Mouse (Mus musculus): ENCODE results near the gene Slc34a1. TPM values are rescaled to one million over a fixed set of nuclear protein-coding genes. Genes with fewer than 3 reads are reported as not detected.
A peak's percentile ranks its signal among the peaks of the same experiment; 100 is the strongest.
"Not testable (repeated sequence)": the region's sequence is repeated elsewhere in the genome, so short reads cannot be mapped to it uniquely, and the experiment has no call there.

The Slc34a1 gene
- total and polyA plus RNA-seq, 2 experiments from 2014 or later: not detected

- H3K27me3 ChIP-seq (ENCODE audit: insufficient read depth, low read length): peaks cover 16% of the 10 kb centered on the region
- 11% methylated on average over 35 of the region's 35 CpGs for WGBS
- H3K27ac ChIP-seq: no peak overlapping the region
- ATAC-seq (peak; percentile 73), DNase-seq (ENCODE audit: low spot score) (peak; percentile 83)
- no peak overlapping the region; the same call in 1 of the 2 replicates for H3K9ac ChIP-seq (replicated peaks; ENCODE audit: low read length)
- peak overlapping the region; percentile 47 for H3K4me2 ChIP-seq (ENCODE audit: low read depth, low read length)
- H3K9me3 ChIP-seq (ENCODE audit: low read length): no peaks in the 10 kb centered on the region
- H3K4me1 ChIP-seq (ENCODE audit: insufficient read depth, low read length): no peaks in the 10 kb centered on the region; the same call in 1 of the 2 replicates
- peak; percentile 84 for TF ChIP-seq CTCF (IDR thresholded peaks at IDR 0.05; ENCODE audit: low read depth)
- H3K36me3 ChIP-seq (ENCODE audit: insufficient read depth, low read length): no peaks in the 10 kb centered on the region
- peak overlapping the region; percentile 18 for H3K4me3 ChIP-seq (ENCODE audit: low read length)
Observed at GRCm38 (mm10) chr13:55420933-55421800, 23.2 kb downstream of the Slc34a1 start.

DNA sequence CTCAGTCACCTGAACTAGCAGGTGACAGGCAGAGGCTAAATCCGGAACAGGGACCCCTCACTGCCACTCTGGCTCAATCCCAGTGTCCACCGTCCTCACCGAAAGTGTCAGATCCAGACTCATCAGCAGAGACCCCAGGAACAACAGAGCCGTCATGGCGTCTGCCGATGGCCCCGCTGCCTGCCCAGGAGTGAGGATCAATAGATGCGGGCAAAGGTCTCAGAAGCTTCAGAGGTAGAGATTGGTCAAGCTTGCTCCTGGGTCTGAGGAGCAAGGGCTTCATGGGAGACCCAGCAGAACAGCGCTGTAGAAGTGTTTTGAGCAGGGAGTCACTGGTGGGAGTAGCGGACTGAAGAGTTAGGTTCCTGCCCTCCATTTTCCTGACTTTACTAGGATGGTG lies 28.6 kb downstream of the Slc34a1 start, which contains the start of gene F12:
TSS of gene F12 (minus strand) at position 181 of the 400 bp plus-strand sequence.
- ATAC-seq: no peak

GRCm38 (mm10) chr13:55429226-55429888 lies 31.4 kb downstream of the Slc34a1 start:
- H3K27ac ChIP-seq: no peak overlapping the region
- H3K9me3 ChIP-seq (ENCODE audit: low read length): 0 out of 2 replicates have a peak, but pooled peaks cover 2% of the 10 kb centered on the region
- no peaks in the 10 kb centered on the region for H3K36me3 ChIP-seq (ENCODE audit: insufficient read depth, low read length)
- H3K27me3 ChIP-seq (ENCODE audit: insufficient read depth, low read length): no peaks in the 10 kb centered on the region
- no peaks in the 10 kb centered on the region for H3K4me1 ChIP-seq (ENCODE audit: insufficient read depth, low read length)
- H3K4me3 ChIP-seq (ENCODE audit: low read length): no peak overlapping the region
- no peak for TF ChIP-seq CTCF (IDR thresholded peaks at IDR 0.05; ENCODE audit: low read depth)
- DNase-seq (ENCODE audit: low spot score) (no peak), ATAC-seq (no peak)
- H3K4me2 ChIP-seq (ENCODE audit: low read depth, low read length): no peak overlapping the region
- 73% methylated on average over 12 of the region's 12 CpGs for WGBS
- H3K9ac ChIP-seq (replicated peaks; ENCODE audit: low read length): no peak overlapping the region

More for the DNA sequence above, 28.6 kb downstream of the Slc34a1 start, which contains the start of gene F12:
- no peak within 1 kb of the TSS for H3K9ac ChIP-seq (replicated peaks; ENCODE audit: low read length)
- H3K9me3 ChIP-seq (ENCODE audit: low read length): 0 out of 2 replicates have a peak, but pooled peaks cover 2% of the 10 kb centered on the region
- H3K4me2 ChIP-seq (ENCODE audit: low read depth, low read length): no peak within 1 kb of the TSS
- no peak within 1 kb of the TSS for H3K27ac ChIP-seq
- no peak for TF ChIP-seq CTCF (IDR thresholded peaks at IDR 0.05; ENCODE audit: low read depth)
- H3K36me3 ChIP-seq (ENCODE audit: insufficient read depth, low read length): no peaks in the 10 kb centered on the region
- no peak for DNase-seq (ENCODE audit: low spot score)
- no peak within 1 kb of the TSS for H3K4me3 ChIP-seq (ENCODE audit: low read length)
- no peaks in the 10 kb centered on the region for H3K27me3 ChIP-seq (ENCODE audit: insufficient read depth, low read length)
- 89% methylated on average over 10 of the region's 10 CpGs for WGBS
- no peaks in the 10 kb centered on the region for H3K4me1 ChIP-seq (ENCODE audit: insufficient read depth, low read length)

GRCm38 (mm10) chr13:55430566-55430965 lies 32.6 kb downstream of the Slc34a1 start:
- Histone ChIP-seq H3K36me3 (ENCODE audit: insufficient read depth, low read length) (no peaks in the 10 kb centered on the region), H3K4me1 (ENCODE audit: insufficient read depth, low read length) (no peaks in the 10 kb centered on the region), H3K9ac (replicated peaks; ENCODE audit: low read length) (no peak overlapping the region), H3K27me3 (ENCODE audit: insufficient read depth, low read length) (no peaks in the 10 kb centered on the region), H3K27ac (no peak overlapping the region), H3K9me3 (ENCODE audit: low read length) (0 out of 2 replicates have a peak, but pooled peaks cover 2% of the 10 kb centered on the region), H3K4me3 (ENCODE audit: low read length) (no peak overlapping the region), H3K4me2 (ENCODE audit: low read depth, low read length) (no peak overlapping the region)
- TF ChIP-seq CTCF (IDR thresholded peaks at IDR 0.05; ENCODE audit: low read depth): no peak
- 82% methylated on average over 2 of the region's 2 CpGs for WGBS
- DNase-seq (ENCODE audit: low spot score) (no peak), ATAC-seq (no peak)

GRCm38 (mm10) chr13:55431889-55432685 lies 34.1 kb downstream of the Slc34a1 start:
- WGBS: 74% methylated on average over 10 of the region's 10 CpGs
- H3K27ac ChIP-seq: no peak overlapping the region
- TF ChIP-seq CTCF (IDR thresholded peaks at IDR 0.05; ENCODE audit: low read depth): no peak

DNA sequence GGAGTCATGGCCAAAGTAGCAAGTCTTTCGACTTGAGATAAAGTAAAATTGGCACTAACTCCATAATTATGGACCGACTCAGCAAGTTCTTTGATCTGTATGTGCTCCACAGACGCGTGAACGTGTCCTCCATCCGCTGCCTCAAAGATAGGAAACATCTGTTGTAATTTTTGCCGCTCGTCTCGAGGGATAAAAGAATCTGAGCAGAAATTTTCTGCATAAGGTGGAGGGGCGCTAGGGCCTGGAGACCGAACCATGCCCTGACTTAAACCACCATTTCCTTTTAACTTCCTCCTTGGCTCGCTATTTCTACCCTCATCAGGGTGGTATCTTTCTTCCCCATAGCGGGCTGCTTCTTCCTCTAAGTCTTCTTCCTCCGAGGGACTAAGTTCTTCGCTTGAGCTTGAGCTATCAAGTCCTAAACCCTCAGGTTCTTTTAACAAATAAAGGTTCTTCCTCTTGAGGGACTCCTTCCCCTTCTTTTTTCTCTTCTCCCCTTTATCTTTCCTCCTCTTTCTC lies 39.2 kb downstream of the Slc34a1 start:
- not testable (repeated sequence) for H3K27ac ChIP-seq; H3K27me3 ChIP-seq (ENCODE audit: insufficient read depth, low read length); H3K36me3 ChIP-seq (ENCODE audit: insufficient read depth, low read length); DNase-seq (ENCODE audit: low spot score); H3K4me3 ChIP-seq (ENCODE audit: low read length); H3K9ac ChIP-seq (replicated peaks; ENCODE audit: low read length); H3K9me3 ChIP-seq (ENCODE audit: low read length); H3K4me1 ChIP-seq (ENCODE audit: insufficient read depth, low read length); ATAC-seq; H3K4me2 ChIP-seq (ENCODE audit: low read depth, low read length)
- 86% methylated on average over 15 of the region's 15 CpGs for WGBS

More at GRCm38 (mm10) chr13:55431889-55432685, 34.1 kb downstream of the Slc34a1 start:
- DNase-seq (ENCODE audit: low spot score) (no peak), ATAC-seq (no peak)
- no peaks in the 10 kb centered on the region for H3K36me3 ChIP-seq (ENCODE audit: insufficient read depth, low read length)
- H3K27me3 ChIP-seq (ENCODE audit: insufficient read depth, low read length): no peaks in the 10 kb centered on the region
- no peak overlapping the region for H3K9ac ChIP-seq (replicated peaks; ENCODE audit: low read length)
- no peak overlapping the region for H3K4me3 ChIP-seq (ENCODE audit: low read length)
- H3K9me3 ChIP-seq (ENCODE audit: low read length): 0 out of 2 replicates have a peak, but pooled peaks cover 2% of the 10 kb centered on the region
- no peaks in the 10 kb centered on the region for H3K4me1 ChIP-seq (ENCODE audit: insufficient read depth, low read length)
- H3K4me2 ChIP-seq (ENCODE audit: low read depth, low read length): no peak overlapping the region
